Mouse (Mus musculus) gastrocnemius, postnatal 25 days (tissue): ENCODE results near the gene Dyrk1a. TPM values are rescaled to one million over a fixed set of nuclear protein-coding genes. Genes with fewer than 3 reads are reported as not detected.

Source experiments
- DNase-seq: peaks from one replicate; pipeline ENCODE4 v3.0.0; 2022
- total RNA-seq, 2 experiments: library from RNA; stranded (reverse); gene quantifications; 1 replicate in 1 of 2; 2 replicates in 1 of 2; pipeline ENCODE4 v1.2.3; 2021

Gene Dyrk1a
- total RNA-seq, 2 experiments from 2014 or later: 71.9 to 72.3 TPM

GRCm38 (mm10) chr16:94590214-94590613, 20.4 kb downstream of the Dyrk1a start:
- DNase-seq: no peak

GRCm38 (mm10) chr16:94590977-94591376, 21.2 kb downstream of the Dyrk1a start:
- DNase-seq: no peak

- DNase-seq: peak; percentile 46
Observed at GRCm38 (mm10) chr16:94591536-94591935, 21.7 kb downstream of the Dyrk1a start.

- no peak for DNase-seq
Observed at GRCm38 (mm10) chr16:94596633-94597032, 26.8 kb downstream of the Dyrk1a start.

- no peak for DNase-seq
Observed at GRCm38 (mm10) chr16:94597640-94598039, 27.8 kb downstream of the Dyrk1a start.

GRCm38 (mm10) chr16:94599977-94600724, 30.3 kb downstream of the Dyrk1a start:
- no peak for DNase-seq

- DNase-seq: no peak
Observed at GRCm38 (mm10) chr16:94601089-94601488, 31.3 kb downstream of the Dyrk1a start.

- DNase-seq: peak; percentile 39
Observed at GRCm38 (mm10) chr16:94601540-94601953, 31.7 kb downstream of the Dyrk1a start.

- no peak for DNase-seq
Observed at GRCm38 (mm10) chr16:94602188-94602587, 32.4 kb downstream of the Dyrk1a start.

GRCm38 (mm10) chr16:94602730-94603129, 32.9 kb downstream of the Dyrk1a start:
- DNase-seq: no peak

GRCm38 (mm10) chr16:94606169-94606568, 36.4 kb downstream of the Dyrk1a start:
- no peak for DNase-seq

- DNase-seq: no peak
Observed at GRCm38 (mm10) chr16:94607468-94607867, 37.7 kb downstream of the Dyrk1a start.

- DNase-seq: no peak
Observed at GRCm38 (mm10) chr16:94608706-94609594, 39.1 kb downstream of the Dyrk1a start.

GRCm38 (mm10) chr16:94612573-94612972, 42.8 kb downstream of the Dyrk1a start:
- no peak for DNase-seq

- no peak for DNase-seq
Observed at GRCm38 (mm10) chr16:94617255-94617654, 47.4 kb downstream of the Dyrk1a start.

GRCm38 (mm10) chr16:94618543-94618942, 48.7 kb downstream of the Dyrk1a start:
- DNase-seq: peak; percentile 40

GRCm38 (mm10) chr16:94619301-94619700, 49.5 kb downstream of the Dyrk1a start:
- DNase-seq: no peak

- no peak for DNase-seq
Observed at GRCm38 (mm10) chr16:94624871-94625270, 55.1 kb downstream of the Dyrk1a start.

GRCm38 (mm10) chr16:94625639-94626038, 55.8 kb downstream of the Dyrk1a start:
- no peak for DNase-seq

GRCm38 (mm10) chr16:94627736-94628135, 57.9 kb downstream of the Dyrk1a start:
- DNase-seq: no peak

- no peak for DNase-seq
Observed at GRCm38 (mm10) chr16:94628976-94629729, 59.3 kb downstream of the Dyrk1a start.

- DNase-seq: peak; percentile 51
Observed at GRCm38 (mm10) chr16:94631984-94632383, 62.2 kb downstream of the Dyrk1a start.
